Mouse (Mus musculus) ES-E14 (cell line): ENCODE measurements at regions not wholly inside any gene's neighbourhood (a gene's known extent, or its start where the extent isn't known, plus 50 kb on each side); places are given as distances from the start of the nearest gene placed in this dataset.

Source experiments
- DNase-seq: peaks from one replicate; pipeline ENCODE4 v3.0.0-alpha.2; 2013; ENCODE audit warnings: low read depth, low spot score
- H3K27ac ChIP-seq: 2 replicates; pipeline ENCODE4 v1.5.1; 2012; ENCODE audit warnings: low read depth, mild to moderate bottlenecking, low read length, moderate library complexity, mixed read lengths; ENCODE audit not compliant: poor library complexity, insufficient read depth, severe bottlenecking
- H3K36me3 ChIP-seq: 2 replicates; pipeline ENCODE4 v1.6.1; 2012; ENCODE audit warnings: mild to moderate bottlenecking, low read length, moderate library complexity, mixed read lengths; ENCODE audit not compliant: control insufficient read depth, poor library complexity, insufficient read depth, severe bottlenecking
- H3K4me1 ChIP-seq, 2 experiments: fragments of 150-350 bp in 1 of 2; sonication (generic) in 1 of 2; 2 replicates each; pipeline ENCODE4 v1.6.1; 2012; ENCODE audit warnings: low read length in 2 of 2, mild to moderate bottlenecking in 1 of 2, mixed read lengths in 1 of 2; ENCODE audit not compliant: control insufficient read depth in 2 of 2, insufficient read depth in 2 of 2, poor library complexity in 1 of 2
- H3K4me3 ChIP-seq, 2 experiments: fragments of 150-350 bp in 1 of 2; sonication (generic) in 1 of 2; 2 replicates each; pipeline ENCODE4 v1.5.1; 2012; ENCODE audit warnings: low read length in 2 of 2, low read depth in 1 of 2, mild to moderate bottlenecking in 1 of 2, mixed read lengths in 1 of 2; ENCODE audit not compliant: insufficient read depth in 1 of 2, poor library complexity in 1 of 2, severe bottlenecking in 1 of 2
- H3K9ac ChIP-seq: 2 replicates; pipeline ENCODE4 v1.6.1; 2012; ENCODE audit warnings: low read depth, mild to moderate bottlenecking, low read length, mixed read lengths; ENCODE audit not compliant: poor library complexity, insufficient read depth, severe bottlenecking
- H3K9me3 ChIP-seq: fragments of 150-350 bp; sonication (generic); 2 replicates; pipeline ENCODE4 v1.6.1; 2012; ENCODE audit warnings: low read depth, mild to moderate bottlenecking, low read length; ENCODE audit not compliant: control insufficient read depth, insufficient read depth
- CHD2 ChIP-seq: IDR thresholded peaks from 2 replicates; pipeline ENCODE4 v1.6.1; 2014; ENCODE audit warnings: mild to moderate bottlenecking, low read depth, low read length, inconsistent platforms
- HCFC1 ChIP-seq: IDR thresholded peaks from 2 replicates; pipeline ENCODE4 v1.6.1; 2012; ENCODE audit warnings: low read length, inconsistent platforms, borderline replicate concordance; ENCODE audit not compliant: insufficient read depth
- MAFK ChIP-seq: IDR thresholded peaks from 2 replicates; pipeline ENCODE4 v1.6.1; 2014; ENCODE audit warnings: mild to moderate bottlenecking, low read depth, low read length, inconsistent platforms; ENCODE audit not compliant: insufficient read depth
- ZC3H11A ChIP-seq: IDR thresholded peaks from 2 replicates; pipeline ENCODE4 v1.6.1; 2012; ENCODE audit warnings: low read depth, mild to moderate bottlenecking, inconsistent platforms, low read length, borderline replicate concordance
- ZNF384 ChIP-seq: IDR thresholded peaks from 2 replicates; pipeline ENCODE4 v1.6.1; 2012; ENCODE audit warnings: low read depth, low read length, inconsistent platforms
- in situ Hi-C, 2 experiments: fragments of 600-800 bp; cut with MboI; formaldehyde crosslinking; loops; one replicate each; pipeline ENCODE4 v1.15.1; 2025; ENCODE audit warnings: low sequenced_read_pairs in 2 of 2, inconsistent platforms in 1 of 2; ENCODE audit not compliant: unreplicated experiment in 2 of 2

DNA sequence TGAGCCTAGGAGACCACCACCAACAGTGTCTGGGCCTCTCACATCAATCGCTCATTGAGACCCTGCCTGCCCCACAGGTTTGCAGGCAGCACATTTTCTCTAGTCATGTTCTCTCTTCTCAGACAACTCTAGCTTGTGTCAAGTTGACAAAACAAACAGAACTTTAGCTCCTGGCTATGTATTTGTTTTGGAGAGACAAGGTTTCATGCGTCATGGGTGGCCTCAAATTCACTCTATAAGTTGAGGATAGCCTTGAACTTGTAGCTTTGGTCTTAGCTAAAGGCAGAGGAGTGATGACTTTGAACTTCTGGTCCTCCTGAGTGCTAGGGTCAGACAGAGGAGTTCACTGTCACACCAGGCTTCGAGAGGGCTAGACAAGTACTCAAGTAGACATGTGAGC lies 123.5 kb downstream of the Zfp706 start:
- no peak for DNase-seq
- H3K9me3 ChIP-seq = no peaks in the 10 kb centered on the region
- in situ Hi-C loops = no loop called here
- H3K4me1 ChIP-seq = peaks cover 1 to 10% of the 10 kb centered on the region in 2 experiments; a peak in 2 of 4 replicates
- H3K4me3 ChIP-seq = no peak overlapping the region
- TF ChIP-seq CHD2 (no peak), ZNF384 (no peak), MAFK (no peak), HCFC1 (no peak), ZC3H11A (no peak)
- H3K27ac ChIP-seq = no peak overlapping the region
- no peak overlapping the region for H3K9ac ChIP-seq
- no peaks in the 10 kb centered on the region for H3K36me3 ChIP-seq

DNA sequence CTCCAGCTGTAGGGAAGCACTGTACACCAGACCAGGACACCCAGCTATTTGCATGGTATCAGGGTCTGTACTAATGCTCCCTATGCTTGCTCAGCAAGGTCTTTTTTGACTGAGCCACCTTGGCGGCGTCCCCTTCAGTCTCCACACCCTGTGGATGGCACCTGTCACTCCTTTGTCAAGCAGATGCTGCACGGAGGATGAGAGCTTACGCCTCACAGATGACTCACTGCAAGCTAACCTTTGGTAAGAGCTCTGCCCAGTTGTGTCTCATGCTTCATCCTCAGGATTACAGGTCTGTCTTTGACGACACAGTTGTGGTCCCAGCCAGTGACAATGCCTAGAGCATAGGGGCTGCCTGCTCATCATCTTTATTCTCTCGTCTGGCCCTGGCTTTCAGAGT lies 124.4 kb downstream of the Zfp706 start:
- TF ChIP-seq HCFC1 = no peak
- no peak for TF ChIP-seq ZC3H11A
- TF ChIP-seq CHD2 = no peak
- no peak for TF ChIP-seq MAFK
- no peak for TF ChIP-seq ZNF384
- H3K4me1 ChIP-seq = peaks cover 5 to 12% of the 10 kb centered on the region in 2 experiments; a peak in 3 of 4 replicates
- in situ Hi-C loops = no loop called here
- no peak overlapping the region for H3K4me3 ChIP-seq
- H3K36me3 ChIP-seq = no peaks in the 10 kb centered on the region
- no peak overlapping the region for H3K27ac ChIP-seq
- DNase-seq = no peak
- no peak overlapping the region for H3K9ac ChIP-seq
- no peaks in the 10 kb centered on the region for H3K9me3 ChIP-seq

DNA sequence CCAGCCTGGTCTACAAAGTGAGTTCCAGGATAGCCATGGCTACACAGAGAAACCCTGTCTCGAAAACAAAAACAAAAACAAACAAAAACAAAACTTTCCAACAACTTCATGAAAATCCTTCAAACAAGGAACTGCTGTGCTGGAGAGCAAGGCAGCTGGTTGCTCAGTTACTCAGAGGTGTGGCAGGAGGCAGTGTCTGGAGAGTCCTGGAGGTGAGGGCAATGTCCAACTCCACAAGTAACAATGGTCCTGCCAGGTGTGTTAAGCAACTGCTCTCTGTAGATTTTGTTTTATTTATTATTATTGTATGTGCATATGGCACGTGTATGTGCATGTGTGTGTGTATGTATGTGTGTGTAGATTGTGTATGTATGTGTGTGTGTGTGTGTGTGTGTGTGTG lies 126.0 kb downstream of the Zfp706 start:
- no peak overlapping the region for H3K9ac ChIP-seq
- no peak overlapping the region for H3K27ac ChIP-seq
- no peak for TF ChIP-seq CHD2
- TF ChIP-seq ZNF384 = no peak
- no peak for TF ChIP-seq ZC3H11A
- TF ChIP-seq HCFC1 = no peak
- TF ChIP-seq MAFK = no peak
- peaks cover 6 to 16% of the 10 kb centered on the region in 2 experiments; a peak in 3 of 4 replicates for H3K4me1 ChIP-seq
- no peaks in the 10 kb centered on the region for H3K9me3 ChIP-seq
- no peak for DNase-seq
- H3K4me3 ChIP-seq = no peak overlapping the region
- H3K36me3 ChIP-seq = no peaks in the 10 kb centered on the region
- in situ Hi-C loops = no loop called here

DNA sequence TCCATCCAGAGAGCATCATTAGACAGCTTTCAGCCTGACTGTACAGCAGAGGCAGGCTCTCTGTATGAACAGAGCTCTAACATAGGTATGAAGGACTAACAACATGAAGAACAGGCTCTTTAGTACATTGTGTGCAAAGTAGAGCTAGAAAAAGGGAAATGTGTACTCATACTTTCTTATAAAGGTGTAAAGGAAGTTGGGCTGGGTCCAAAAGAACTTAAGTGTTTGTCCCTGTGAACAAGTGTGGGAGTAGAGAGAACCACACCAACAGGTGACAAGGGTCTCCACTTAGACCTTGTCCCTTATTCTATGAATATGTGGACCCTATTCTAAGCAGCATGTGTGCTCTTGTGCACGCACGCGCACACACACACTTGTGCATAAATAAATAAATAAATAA lies 127.0 kb downstream of the Zfp706 start:
- Histone ChIP-seq H3K4me1 (peaks cover 6 to 16% of the 10 kb centered on the region in 2 experiments; a peak in 3 of 4 replicates), H3K4me3 (no peak overlapping the region), H3K9me3 (no peaks in the 10 kb centered on the region), H3K27ac (no peak overlapping the region), H3K36me3 (no peaks in the 10 kb centered on the region), H3K9ac (no peak overlapping the region)
- TF ChIP-seq ZC3H11A = no peak
- TF ChIP-seq HCFC1 = no peak
- no peak for TF ChIP-seq CHD2
- no peak for TF ChIP-seq ZNF384
- TF ChIP-seq MAFK = no peak
- in situ Hi-C loops = no loop called here
- DNase-seq = no peak

DNA sequence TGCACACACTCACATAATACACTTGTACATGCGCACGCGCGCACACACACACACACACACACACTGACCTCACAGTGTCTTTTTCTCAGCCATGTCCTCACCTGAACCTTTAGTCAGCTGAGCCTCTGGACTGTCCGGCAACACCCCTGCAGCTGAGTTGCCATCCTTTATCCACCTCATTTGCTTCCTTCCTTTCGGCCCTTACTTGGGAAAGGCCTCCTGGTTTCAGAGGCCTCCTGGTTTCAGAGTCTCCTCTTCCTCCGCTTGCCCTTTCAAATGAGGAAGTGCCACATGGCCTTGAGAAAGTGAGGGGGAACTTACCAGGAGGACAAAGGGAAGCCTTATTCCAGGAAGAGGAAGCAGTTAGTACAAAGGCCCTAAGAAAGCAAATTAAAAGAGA lies 128.0 kb downstream of the Zfp706 start:
- TF ChIP-seq ZNF384 = no peak
- no peak for TF ChIP-seq ZC3H11A
- TF ChIP-seq MAFK = no peak
- no peak for TF ChIP-seq CHD2
- no peak for TF ChIP-seq HCFC1
- H3K36me3 ChIP-seq = no peaks in the 10 kb centered on the region
- no peaks in the 10 kb centered on the region for H3K9me3 ChIP-seq
- no peak overlapping the region for H3K9ac ChIP-seq
- peaks cover 6 to 14% of the 10 kb centered on the region in 2 experiments; a peak in 3 of 4 replicates for H3K4me1 ChIP-seq
- DNase-seq = no peak
- no peak overlapping the region; the same call in 1 of the 2 replicates for H3K27ac ChIP-seq
- in situ Hi-C loops = no loop called here
- H3K4me3 ChIP-seq = no peak overlapping the region
